Mouse (Mus musculus): Measurements from ENCODE around the gene Znrf2. TPM values are rescaled to one million over a fixed set of nuclear protein-coding genes. Genes with fewer than 3 reads are reported as not detected.

Gene Znrf2
- total RNA-seq (2021) (10 to 100 TPM; 12.1 to 22.1 TPM), polyA plus RNA-seq (2012; rRNA removed) (5.4 and 9.8 TPM in 2 replicates)
- long read RNA-seq, full-length matches to known transcripts, result 8 of 10 reads
- long read RNA-seq, partial matches to known transcripts, result 0 of 10 reads
- long read RNA-seq, other reads (novel, unspliced or antisense), result 2 of 10 reads

- TF ChIP-seq POLR2A (IDR thresholded peaks at IDR 0.05; ENCODE audit: insufficient read depth, low read depth, low read length) (peak; percentile 88), EP300 (IDR thresholded peaks at IDR 0.05; ENCODE audit: insufficient read depth, low read depth, low read length) (peak; percentile 49; the same call in 1 of the 2 replicates), CTCF (IDR thresholded peaks at IDR 0.05) (peak; percentile 65)
- peak within 1 kb of the TSS; percentile 91 for H3K27ac ChIP-seq
- peak; percentile 96 to 97 for DNase-seq
- peaks cover 22% of the 10 kb centered on the region for H3K36me3 ChIP-seq (ENCODE audit: control insufficient read depth, insufficient read depth, low read length)
- H3K4me3 ChIP-seq, result peak within 1 kb of the TSS; percentile 71
- no peaks in the 10 kb centered on the region for H3K27me3 ChIP-seq (ENCODE audit: control insufficient read depth, insufficient read depth, low read length)
- peaks cover 15% of the 10 kb centered on the region for H3K4me1 ChIP-seq (ENCODE audit: control insufficient read depth, insufficient read depth, low read length)
- peaks cover 4% of the 10 kb centered on the region; the same call in 1 of the 2 replicates for H3K79me2 ChIP-seq (replicated peaks; ENCODE audit: control insufficient read depth, insufficient read depth, low read length)
- WGBS, result under 1% methylated on average over 88 of the region's 88 CpGs
- peak within 1 kb of the TSS; percentile 99 for H3K9ac ChIP-seq (ENCODE audit: low read depth, low read length)
- intact Hi-C loops (cut with DNase I), result loop anchor here (2.0 to 5.0 kb wide), 4 partner anchors 36 to 224 kb away; partner anchors contain the start of genes Ggct and Nod1
Measured at GRCm38 (mm10) chr6:54816388-54817065, at the start of gene Znrf2. Gene Znrf2, plus strand, starts transcription at chr6:54816916.

GRCm38 (mm10) chr6:54767746-54768145 is 49.0 kb upstream of the Znrf2 start:
- H3K9ac ChIP-seq (ENCODE audit: low read depth, low read length), result no peak overlapping the region
- no peak overlapping the region for H3K27ac ChIP-seq
- 34% methylated on average over 4 of the region's 4 CpGs for WGBS
- no peak overlapping the region for H3K4me3 ChIP-seq
- no peak for TF ChIP-seq CTCF (IDR thresholded peaks at IDR 0.05)
- TF ChIP-seq EP300 (IDR thresholded peaks at IDR 0.05; ENCODE audit: insufficient read depth, low read depth, low read length), result no peak
- TF ChIP-seq POLR2A (IDR thresholded peaks at IDR 0.05; ENCODE audit: insufficient read depth, low read depth, low read length), result no peak
- intact Hi-C loops (cut with DNase I), result no loop called here
- no peaks in the 10 kb centered on the region for H3K36me3 ChIP-seq (ENCODE audit: control insufficient read depth, insufficient read depth, low read length)
- H3K4me1 ChIP-seq (ENCODE audit: control insufficient read depth, insufficient read depth, low read length), result peaks cover 3% of the 10 kb centered on the region
- H3K79me2 ChIP-seq (replicated peaks; ENCODE audit: control insufficient read depth, insufficient read depth, low read length), result no peaks in the 10 kb centered on the region
- DNase-seq, result no peak
- H3K27me3 ChIP-seq (ENCODE audit: control insufficient read depth, insufficient read depth, low read length), result no peaks in the 10 kb centered on the region

GRCm38 (mm10) chr6:54770766-54771165 is 46.0 kb upstream of the Znrf2 start:
- WGBS, result 60% methylated on average over 4 of the region's 4 CpGs
- Histone ChIP-seq H3K4me1 (ENCODE audit: control insufficient read depth, insufficient read depth, low read length) (peaks cover 3% of the 10 kb centered on the region), H3K79me2 (replicated peaks; ENCODE audit: control insufficient read depth, insufficient read depth, low read length) (no peaks in the 10 kb centered on the region), H3K9ac (ENCODE audit: low read depth, low read length) (no peak overlapping the region), H3K27ac (no peak overlapping the region), H3K4me3 (no peak overlapping the region), H3K36me3 (ENCODE audit: control insufficient read depth, insufficient read depth, low read length) (no peaks in the 10 kb centered on the region), H3K27me3 (ENCODE audit: control insufficient read depth, insufficient read depth, low read length) (no peaks in the 10 kb centered on the region)
- intact Hi-C loops (cut with DNase I), result no loop called here
- no peak for DNase-seq
- TF ChIP-seq CTCF (IDR thresholded peaks at IDR 0.05) (no peak), POLR2A (IDR thresholded peaks at IDR 0.05; ENCODE audit: insufficient read depth, low read depth, low read length) (no peak), EP300 (IDR thresholded peaks at IDR 0.05; ENCODE audit: insufficient read depth, low read depth, low read length) (no peak)

- Histone ChIP-seq H3K4me3 (no peak overlapping the region), H3K36me3 (ENCODE audit: control insufficient read depth, insufficient read depth, low read length) (no peaks in the 10 kb centered on the region), H3K9ac (ENCODE audit: low read depth, low read length) (no peak overlapping the region), H3K79me2 (replicated peaks; ENCODE audit: control insufficient read depth, insufficient read depth, low read length) (no peaks in the 10 kb centered on the region), H3K27ac (no peak overlapping the region), H3K27me3 (ENCODE audit: control insufficient read depth, insufficient read depth, low read length) (no peaks in the 10 kb centered on the region), H3K4me1 (ENCODE audit: control insufficient read depth, insufficient read depth, low read length) (peaks cover 3% of the 10 kb centered on the region)
- no peak for TF ChIP-seq POLR2A (IDR thresholded peaks at IDR 0.05; ENCODE audit: insufficient read depth, low read depth, low read length)
- WGBS, result 38% methylated on average over 8 of the region's 8 CpGs
- peak; percentile 43 to 63 for DNase-seq
- intact Hi-C loops (cut with DNase I), result no loop called here
Measured at GRCm38 (mm10) chr6:54771171-54771570, 45.5 kb upstream of the Znrf2 start.

- H3K36me3 ChIP-seq (ENCODE audit: control insufficient read depth, insufficient read depth, low read length), result no peaks in the 10 kb centered on the region
- H3K27ac ChIP-seq, result no peak overlapping the region
- no peak for DNase-seq
- H3K9ac ChIP-seq (ENCODE audit: low read depth, low read length), result no peak overlapping the region
- 83% methylated on average over 5 of the region's 5 CpGs for WGBS
- peaks cover 3% of the 10 kb centered on the region for H3K4me1 ChIP-seq (ENCODE audit: control insufficient read depth, insufficient read depth, low read length)
- intact Hi-C loops (cut with DNase I), result no loop called here
- no peak for TF ChIP-seq POLR2A (IDR thresholded peaks at IDR 0.05; ENCODE audit: insufficient read depth, low read depth, low read length)
- no peak for TF ChIP-seq EP300 (IDR thresholded peaks at IDR 0.05; ENCODE audit: insufficient read depth, low read depth, low read length)
- no peak for TF ChIP-seq CTCF (IDR thresholded peaks at IDR 0.05)
- no peaks in the 10 kb centered on the region for H3K27me3 ChIP-seq (ENCODE audit: control insufficient read depth, insufficient read depth, low read length)
- H3K4me3 ChIP-seq, result no peak overlapping the region
- H3K79me2 ChIP-seq (replicated peaks; ENCODE audit: control insufficient read depth, insufficient read depth, low read length), result no peaks in the 10 kb centered on the region
Measured at GRCm38 (mm10) chr6:54772078-54772477, 44.6 kb upstream of the Znrf2 start.

GRCm38 (mm10) chr6:54775739-54776138 is 41.0 kb upstream of the Znrf2 start:
- DNase-seq, result no peak
- intact Hi-C loops (cut with DNase I), result no loop called here
- H3K9ac ChIP-seq (ENCODE audit: low read depth, low read length), result no peak overlapping the region
- H3K4me3 ChIP-seq, result no peak overlapping the region
- H3K4me1 ChIP-seq (ENCODE audit: control insufficient read depth, insufficient read depth, low read length), result peaks cover 3% of the 10 kb centered on the region
- no peak overlapping the region for H3K27ac ChIP-seq
- H3K36me3 ChIP-seq (ENCODE audit: control insufficient read depth, insufficient read depth, low read length), result no peaks in the 10 kb centered on the region
- no peaks in the 10 kb centered on the region for H3K79me2 ChIP-seq (replicated peaks; ENCODE audit: control insufficient read depth, insufficient read depth, low read length)
- H3K27me3 ChIP-seq (ENCODE audit: control insufficient read depth, insufficient read depth, low read length), result no peaks in the 10 kb centered on the region
- no peak for TF ChIP-seq EP300 (IDR thresholded peaks at IDR 0.05; ENCODE audit: insufficient read depth, low read depth, low read length)
- TF ChIP-seq CTCF (IDR thresholded peaks at IDR 0.05), result no peak
- no peak for TF ChIP-seq POLR2A (IDR thresholded peaks at IDR 0.05; ENCODE audit: insufficient read depth, low read depth, low read length)
